Mouse (Mus musculus) v-Abl transformed pro-B cells (cell line): Measurements from ENCODE around the gene Plcb1.

Experiments used
- in situ Hi-C, 2 experiments: fragments of 400-800 bp; cut with MboI; formaldehyde crosslinking; loops; one replicate each; pipeline ENCODE4 v1.15.1; 2025; ENCODE audit not compliant: unreplicated experiment in 2 of 2

Gene Plcb1

DNA sequence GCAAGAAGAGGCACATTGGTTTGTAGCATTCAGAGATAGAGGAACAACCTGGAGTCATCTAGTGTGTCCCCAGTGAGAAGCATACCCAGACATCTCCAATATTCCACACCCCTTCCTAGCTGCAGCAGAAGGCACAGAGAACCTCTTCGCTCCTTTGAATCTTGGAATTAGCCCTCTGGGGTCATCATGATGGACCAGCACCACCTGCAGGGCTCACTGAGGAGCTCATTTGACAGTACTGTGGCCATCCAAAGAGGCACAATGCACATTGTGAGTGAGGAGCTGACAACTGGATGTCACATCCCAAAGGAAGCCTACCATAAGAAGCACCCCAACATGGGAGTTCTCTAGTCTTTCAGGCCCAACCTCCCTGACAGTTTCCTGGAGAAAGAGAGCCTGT lies 50.2 kb downstream of the Plcb1 start:
- in situ Hi-C loops = no loop called here

DNA sequence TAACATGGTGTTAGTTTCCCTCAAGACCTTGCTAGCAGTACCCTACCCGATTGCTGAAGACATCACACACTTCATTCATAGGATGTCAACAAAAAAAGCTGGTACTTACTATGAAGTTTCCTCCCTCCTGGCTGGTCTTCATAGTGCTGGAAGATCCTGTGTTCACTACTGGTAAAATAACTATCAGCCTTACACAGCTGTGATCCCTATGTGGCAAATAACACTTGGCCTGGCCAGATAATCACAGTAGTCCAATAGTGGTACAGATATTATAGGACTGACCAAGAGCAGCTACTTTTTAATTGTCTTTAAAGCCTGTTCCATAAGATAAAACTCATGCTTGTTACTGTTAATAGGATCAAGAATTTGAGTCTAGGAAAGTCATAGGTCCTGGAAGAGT lies 52.3 kb downstream of the Plcb1 start:
- in situ Hi-C loops = no loop called here

DNA sequence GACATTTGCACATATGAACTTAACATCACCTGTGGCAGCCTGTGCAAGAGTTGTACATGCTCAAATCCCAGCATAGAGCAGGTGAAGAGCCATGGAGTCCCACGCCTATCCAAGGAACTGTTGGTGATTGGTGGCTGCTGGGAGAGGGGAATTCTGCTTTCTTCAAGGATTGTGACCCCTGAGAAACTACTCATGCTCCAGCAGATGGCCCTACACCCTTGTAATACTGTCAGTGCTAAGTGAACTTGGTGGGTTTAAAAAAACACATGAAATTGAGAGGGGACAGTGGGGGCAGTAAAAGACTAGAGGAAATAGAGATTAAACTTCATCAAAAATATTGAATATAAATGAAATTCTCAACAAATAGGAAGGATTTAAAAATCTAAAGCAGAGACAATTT lies 53.0 kb downstream of the Plcb1 start:
- in situ Hi-C loops = no loop called here

DNA sequence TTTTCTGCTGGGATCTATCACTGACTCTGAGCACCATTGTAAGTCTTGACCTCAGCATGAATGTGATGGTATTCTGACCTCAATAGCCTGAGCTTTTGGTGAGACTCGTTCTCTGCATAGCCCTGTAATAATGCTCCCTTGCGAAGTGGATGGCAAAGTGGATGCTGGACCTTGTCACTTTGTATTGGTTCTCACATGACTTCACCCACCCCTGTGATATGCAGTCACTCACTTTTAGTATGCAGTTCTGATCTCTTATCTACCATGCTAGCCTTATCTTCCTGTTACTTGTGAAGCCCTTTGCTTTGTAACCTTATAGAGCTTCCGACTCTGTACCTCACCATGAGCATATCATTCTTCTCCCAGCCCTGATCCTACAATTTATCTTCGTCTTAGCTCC lies 57.0 kb downstream of the Plcb1 start:
- in situ Hi-C loops = no loop called here

DNA sequence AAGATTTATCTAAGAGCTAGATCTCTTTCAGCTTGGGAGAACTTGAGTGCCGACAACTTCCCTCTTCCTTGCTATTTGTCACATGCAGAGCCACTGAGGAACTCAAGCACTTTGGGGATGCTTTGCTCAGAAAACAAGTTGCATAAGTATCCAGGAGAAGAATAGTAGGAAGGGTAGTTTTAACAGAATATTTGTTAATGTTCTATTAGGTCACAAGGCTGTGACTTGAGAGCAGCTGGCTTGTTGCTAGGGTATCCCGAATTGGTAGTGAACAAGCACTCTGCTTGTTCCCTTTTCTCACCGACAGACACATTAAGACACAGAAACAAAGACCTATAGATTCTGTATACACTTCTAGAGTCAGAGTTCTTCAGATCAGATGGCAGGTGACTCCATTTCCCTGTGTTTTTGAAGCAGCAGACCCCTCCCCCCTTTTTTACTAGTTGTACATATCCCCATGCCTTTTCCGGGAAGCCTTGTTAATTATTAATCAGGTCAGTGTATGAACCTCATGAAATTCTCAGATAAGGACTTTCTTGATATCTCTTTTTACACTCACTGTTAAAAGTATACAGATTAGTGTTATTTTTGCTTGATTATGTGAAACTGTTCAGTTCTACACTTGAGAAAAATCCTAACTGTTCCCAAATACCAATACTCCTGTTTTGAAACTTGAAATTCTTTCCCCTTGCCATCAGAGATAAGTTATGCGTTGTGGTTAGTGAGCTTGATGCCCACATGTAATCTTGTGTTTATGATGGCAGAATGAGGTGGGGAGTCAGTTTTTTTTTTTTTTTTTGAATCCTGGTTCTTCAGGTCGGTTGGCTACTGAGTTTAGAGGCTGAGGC lies 58.7 kb downstream of the Plcb1 start:
- in situ Hi-C loops = no loop called here

DNA sequence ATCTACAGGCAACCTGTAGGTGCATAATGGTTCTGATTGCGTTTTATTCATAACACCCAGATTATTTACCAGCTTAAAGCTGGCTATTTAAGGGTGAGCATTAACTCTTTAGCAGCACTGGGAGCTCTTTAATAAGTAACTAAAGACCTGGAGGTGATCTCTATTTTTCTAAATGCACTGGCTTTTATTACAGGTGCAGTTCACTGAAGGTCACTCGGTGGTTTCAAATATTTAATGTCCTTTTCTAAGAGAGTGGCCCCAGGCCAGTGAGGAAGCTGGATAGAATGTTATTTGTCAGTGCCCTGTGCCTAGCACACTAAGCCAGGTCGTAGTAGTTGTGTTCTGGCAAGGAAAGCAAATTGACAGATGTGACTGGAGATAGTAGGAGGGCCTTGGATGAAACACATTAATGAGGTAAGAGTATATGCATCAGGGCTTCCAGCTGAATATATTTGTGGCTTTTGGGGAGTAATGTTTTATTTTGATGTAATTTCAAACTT lies 59.4 kb downstream of the Plcb1 start:
- in situ Hi-C loops = no loop called here

DNA sequence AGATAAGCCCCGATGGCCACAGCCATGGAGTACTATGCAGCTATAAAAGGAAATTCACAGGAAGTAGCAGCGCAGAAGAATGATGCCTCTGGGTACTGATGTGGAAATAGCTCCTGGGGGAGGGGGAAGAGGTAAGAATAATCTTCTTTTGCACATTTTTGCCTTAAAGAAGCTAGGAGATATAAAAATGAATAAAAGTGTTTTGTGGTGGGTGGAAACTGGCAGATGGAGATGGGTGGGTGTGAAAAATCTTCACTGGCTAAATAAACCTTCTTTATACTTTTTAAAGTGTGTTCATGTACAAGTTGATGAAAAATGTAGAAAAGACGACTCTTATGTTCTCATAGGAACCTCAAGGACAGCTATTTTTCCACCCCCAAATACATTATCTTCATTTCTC lies 60.7 kb downstream of the Plcb1 start:
- in situ Hi-C loops = no loop called here

DNA sequence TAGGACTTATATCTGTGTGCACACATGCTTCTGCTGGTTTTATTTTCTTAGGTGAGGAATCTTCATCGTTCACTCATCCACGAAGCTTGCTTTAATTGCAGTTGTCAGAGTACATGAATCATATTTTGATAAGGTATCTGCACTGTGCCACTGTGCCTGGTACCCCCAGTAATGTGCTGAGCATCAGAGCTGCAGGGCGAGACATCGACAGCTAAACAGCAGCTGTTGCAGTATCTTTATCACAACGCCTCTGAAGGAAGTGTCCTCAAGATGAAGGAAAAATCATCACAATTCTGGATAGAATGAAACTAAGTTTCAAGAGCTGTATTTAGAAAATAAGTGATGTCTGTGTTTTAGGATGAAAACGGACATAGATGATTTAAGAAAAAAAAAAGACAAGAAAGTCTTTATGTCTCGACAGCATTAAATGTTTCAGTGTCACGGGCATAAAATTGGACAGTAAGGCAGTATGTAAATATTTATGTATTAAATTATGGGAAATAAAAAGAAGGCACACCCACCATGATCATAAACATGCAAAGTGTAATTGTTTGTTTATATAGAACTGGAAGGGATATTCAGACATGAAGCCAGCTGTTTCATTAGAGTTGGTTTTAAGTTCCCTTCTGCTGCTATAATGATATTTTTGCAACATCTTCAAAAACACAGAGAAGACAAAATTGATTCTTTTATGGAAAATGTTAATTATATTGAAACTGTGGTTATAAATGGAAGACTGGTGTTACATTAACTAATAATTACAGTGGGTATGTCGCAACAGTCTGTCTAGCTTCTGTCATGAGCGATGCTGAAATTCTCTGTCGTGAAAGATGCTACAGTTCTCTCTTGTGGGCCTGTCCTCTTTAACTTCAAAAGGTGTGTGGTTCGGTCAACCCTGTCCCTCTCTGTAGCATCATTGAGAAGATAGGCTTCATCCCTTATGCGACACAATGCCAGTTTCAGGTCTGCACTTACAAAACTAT lies 65.6 kb downstream of the Plcb1 start:
- in situ Hi-C loops = no loop called here

DNA sequence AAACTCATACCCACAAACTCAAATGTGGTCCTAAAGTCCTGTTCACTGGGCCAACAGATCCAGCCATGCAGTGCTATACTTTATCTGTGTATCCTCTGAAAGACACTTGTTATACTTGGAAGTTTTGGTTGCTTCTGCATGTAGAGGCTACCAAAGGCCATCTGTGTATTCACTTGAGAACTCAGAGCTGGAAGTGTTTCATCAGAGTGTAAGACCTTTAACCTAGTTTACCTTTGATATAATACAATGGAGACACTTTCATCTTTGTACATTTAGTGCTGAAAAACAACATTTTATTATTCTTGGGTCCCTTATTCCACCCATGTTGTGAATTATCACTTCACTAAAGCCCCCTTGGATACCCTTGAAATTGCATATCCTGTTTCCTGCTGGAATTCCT lies 70.4 kb downstream of the Plcb1 start:
- in situ Hi-C loops = no loop called here

DNA sequence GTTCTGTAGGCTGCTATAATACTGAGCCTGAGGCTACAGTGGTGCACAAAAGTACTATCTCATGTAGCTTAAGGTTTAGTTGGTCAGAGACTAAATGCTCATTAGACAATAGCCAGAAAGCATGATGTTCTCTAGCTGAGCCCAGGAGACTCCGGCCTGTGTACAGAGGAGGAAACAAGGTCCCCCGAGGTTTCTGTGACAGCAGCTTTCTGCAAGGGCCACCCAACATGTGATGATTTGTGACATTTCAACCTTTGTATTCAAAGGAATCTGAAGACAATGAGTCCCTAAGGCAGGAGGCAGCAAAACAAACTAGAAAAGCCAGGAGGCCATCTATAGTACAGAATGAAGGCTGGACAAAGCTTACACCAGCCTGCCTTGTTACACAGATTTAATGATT lies 70.8 kb downstream of the Plcb1 start:
- in situ Hi-C loops = no loop called here

DNA sequence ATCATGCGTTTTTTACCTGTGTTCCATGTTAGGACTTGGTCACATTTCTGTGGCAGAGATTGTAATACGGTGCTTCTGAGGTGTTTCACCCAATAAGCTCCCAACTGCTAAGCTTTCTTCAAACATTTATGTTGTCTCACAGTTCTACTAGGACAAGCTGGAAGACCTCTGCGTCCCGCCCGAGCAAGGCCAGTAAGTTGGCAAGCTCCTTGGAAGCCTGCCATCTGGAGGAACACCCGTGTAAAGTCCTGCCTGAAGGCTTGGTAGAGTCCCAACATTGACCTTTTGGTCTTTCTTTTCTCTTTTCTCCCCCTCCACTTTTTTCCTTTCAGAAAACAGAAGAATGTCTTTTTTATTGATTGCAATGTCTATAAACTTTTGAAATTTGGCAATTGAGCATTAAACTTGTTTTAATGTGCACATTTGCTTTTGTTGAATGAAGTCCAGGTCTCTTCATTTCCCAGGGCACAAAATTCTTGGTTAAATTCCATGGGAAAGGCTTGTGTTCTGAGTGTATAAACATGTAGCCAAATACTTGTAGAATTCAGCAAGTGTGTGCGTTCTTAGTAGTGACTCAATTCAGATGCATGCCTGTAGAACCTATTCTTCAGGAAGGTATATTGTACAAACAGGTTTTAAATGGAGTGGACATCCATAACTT lies 79.2 kb downstream of the Plcb1 start:
- in situ Hi-C loops = no loop called here

DNA sequence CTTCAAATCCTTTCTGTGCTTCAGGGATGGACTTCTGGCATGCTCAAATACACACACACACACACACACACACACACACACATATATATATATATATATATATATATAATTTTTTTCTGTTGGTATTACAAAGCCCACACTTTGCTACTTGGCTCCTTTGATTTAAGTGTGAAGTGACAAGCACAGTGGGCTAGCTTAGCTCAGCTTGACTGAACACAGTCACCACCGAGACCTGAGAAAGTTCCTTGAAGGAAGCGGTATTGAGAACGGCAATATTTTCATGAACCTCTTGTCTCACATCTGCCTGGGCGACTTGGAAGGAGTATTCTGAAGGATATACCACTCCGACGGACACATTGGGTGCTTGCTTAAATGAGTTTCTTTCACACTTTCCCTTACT lies 81.5 kb downstream of the Plcb1 start:
- in situ Hi-C loops = no loop called here

DNA sequence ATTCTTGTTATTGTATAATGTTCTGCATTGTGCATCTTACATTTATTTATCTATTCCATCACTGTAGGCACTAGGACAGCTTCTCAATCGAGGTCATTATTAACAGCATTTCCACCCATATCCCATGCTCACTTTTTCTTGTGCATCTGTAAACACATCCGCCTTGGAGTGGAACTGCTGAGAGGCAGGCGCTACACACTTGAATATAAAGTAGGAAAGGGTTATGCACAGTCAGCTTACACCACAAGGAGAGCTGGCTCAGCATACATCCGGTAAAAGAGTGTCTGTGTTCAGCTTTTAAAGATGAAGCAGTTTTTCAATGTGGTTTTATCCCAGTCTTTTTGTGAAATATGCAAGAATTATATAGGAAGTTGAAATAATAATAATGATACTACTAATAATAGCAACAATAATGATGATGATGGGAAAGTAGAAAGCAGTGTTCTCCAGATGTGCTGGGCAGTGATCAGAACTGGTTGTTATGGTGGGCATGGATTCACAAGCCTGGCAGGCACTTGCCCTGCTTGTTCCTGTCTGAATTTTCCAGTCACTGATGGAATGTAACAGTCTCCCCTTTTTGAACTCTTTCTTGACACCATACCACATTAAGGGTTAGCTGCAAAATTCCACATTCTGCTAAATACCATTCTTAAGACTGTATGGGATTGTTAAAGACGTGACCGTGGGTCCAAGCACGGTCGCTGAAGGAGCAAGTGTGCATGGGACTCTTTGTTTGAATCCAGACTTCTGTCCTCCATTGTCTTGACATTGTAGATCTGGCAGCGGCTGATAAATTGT lies 86.0 kb downstream of the Plcb1 start:
- in situ Hi-C loops = no loop called here

DNA sequence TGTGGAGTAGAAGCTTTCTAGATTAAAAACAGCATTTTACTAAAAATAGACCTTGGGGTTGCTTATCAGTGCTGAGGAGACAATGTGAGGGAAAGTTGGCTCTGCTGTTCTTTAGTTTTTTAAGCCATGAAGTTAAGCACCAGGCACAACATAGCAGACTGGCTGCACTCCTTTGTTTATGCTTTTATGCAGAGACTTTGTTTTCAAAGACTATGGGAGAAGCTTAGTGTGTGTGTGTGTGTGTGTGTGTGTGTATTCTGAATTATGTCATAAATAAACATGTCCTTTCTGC lies 86.6 kb downstream of the Plcb1 start:
- in situ Hi-C loops = no loop called here

DNA sequence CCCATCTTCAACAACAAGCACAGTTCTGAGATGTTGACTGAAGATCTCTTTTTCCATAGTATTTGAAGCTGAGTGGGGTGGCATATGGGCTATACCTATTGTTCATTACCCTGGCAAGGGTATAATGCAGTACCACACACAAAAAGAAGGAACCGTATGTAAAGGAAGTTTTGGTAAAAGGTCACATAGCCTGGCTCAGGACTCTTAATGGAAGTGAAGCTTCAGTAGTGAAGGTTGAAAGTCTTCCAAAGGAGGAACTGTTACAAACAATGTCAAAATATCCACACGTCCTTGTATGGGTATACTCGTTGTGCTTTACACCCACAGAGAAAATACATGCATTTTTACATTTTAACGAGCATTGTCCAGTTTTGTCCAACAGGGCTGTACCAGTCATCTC lies 91.3 kb downstream of the Plcb1 start:
- in situ Hi-C loops = no loop called here

DNA sequence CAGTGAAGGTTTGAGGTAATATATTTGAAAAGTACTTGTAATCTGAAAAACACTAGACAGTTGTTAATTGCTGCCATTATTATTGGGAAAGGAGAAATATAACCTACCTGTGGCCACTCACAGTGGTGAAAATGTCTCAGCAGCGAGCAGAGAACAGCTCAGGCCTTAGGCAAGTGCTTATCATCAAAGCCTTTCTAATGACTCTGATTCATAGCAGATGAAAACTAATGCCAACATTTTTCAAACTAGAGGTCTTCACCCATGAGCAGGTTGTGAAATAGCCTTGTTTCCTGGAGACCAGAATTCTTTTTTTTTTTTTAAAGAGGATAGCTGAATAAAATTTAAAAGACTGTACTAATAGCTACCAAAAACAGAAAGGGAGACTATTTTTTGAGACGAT lies 105.3 kb downstream of the Plcb1 start:
- in situ Hi-C loops = no loop called here

DNA sequence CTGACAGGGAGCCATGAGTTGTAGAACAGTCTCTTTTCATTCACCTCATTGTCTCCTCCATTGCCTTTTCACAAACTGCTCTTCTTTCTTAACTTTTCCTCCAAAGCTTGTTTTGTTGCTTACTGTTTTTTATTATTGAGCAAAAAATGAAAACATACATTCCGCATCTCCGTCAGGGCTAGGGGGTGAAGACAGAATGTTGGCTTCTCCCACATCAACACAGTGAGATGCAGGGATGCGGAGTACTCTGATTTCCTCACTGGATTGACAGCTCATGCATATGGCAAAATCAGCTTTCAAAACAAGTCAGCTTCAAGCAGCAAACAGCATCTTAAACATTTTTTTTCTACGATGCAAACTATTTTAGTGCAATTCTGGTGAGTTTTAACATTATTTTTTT lies 108.9 kb downstream of the Plcb1 start:
- in situ Hi-C loops = no loop called here

DNA sequence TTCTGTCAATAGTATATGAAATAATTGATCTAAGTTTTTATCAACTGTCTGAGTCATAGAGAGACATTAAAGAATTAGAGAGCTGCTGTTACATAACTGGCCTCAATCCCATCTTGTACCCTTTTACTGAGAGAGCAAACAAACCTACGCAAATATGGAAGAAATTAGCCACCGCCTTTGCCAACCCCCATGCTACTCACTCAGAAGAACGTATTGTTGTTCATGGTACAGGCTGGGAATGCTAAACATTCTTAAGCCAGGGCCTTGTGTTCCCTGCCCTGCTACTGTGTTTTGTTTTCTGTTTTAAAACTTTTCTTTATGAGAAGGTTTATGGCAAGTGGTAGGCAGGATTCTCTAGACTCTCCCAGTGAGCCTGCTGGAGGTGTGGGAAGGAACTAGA lies 110.3 kb downstream of the Plcb1 start:
- in situ Hi-C loops = no loop called here

DNA sequence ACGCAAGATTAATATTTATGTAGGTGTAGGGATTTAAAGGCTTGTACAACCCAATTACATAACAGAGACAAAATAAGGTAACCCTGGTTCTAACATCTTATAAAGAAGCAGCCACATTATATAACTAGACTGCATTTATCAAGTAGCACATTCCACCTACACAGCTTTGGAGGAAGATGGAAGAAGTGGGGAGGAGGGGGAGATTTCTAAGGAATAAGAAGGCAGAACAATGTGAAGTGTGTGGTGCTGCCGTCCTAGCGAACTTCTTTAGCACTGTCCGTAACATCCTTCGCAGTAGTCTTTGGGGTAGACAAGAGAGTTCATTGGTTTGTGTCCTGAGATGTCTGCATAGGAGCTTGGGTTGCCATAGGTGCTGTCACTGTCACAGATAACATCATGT lies 111.2 kb downstream of the Plcb1 start:
- in situ Hi-C loops = no loop called here

DNA sequence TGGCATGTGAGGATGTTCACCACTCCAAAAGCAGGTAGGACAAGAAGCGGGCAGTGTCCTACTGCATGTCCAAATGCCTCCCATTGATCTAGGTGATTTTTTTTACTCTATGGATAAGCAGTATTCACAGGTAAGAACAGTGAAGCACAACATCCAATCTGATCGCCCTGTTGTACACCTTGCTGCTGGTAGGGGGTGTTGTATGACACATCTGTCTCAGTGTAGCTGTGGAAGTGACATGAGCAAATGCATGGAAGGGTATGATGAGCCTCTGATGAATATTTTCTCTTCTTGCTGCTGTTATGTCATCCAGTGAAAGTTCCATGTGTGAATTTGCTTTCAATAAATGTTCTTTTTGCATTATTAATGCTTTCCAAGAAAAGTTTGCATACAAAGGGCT lies 115.7 kb downstream of the Plcb1 start:
- in situ Hi-C loops = no loop called here
